Mouse (Mus musculus): ENCODE data around the gene Rnf220.

Rnf220 gene

DNA sequence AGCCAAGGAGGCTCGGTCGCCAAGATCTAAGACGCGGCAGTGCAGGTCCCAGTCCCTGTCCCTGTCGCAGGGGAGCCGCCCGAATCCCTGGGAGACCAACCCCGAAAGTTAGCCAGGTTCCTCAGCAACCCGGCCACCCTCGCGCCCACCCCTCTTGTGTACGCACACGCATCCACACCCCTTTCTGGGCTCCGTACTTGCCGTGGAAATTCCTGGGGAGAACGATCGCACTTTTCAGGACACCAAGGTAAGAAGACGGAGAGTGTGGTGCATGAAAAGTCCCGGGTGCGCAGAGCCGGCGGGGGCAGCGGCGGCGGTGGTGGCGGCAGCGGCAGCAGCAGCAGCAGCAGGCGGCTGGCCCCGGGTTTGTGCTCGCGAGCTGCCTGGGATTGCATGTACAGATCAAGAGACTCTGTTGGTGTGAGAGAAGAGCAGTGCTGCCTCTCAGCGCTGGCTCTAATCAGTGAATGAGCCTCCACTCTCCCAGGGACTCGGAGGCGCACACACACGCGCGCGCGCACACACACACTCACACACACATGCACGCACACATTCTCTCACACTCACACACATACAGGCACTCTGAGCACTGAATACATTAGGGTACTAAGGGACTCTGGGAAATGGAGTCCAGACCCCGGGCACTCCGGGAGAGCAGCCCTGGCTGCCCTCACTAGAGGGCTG, at the start of gene Rnf220:
Gene Rnf220 (minus strand): TSS at position 571 of the 684 bp plus-strand sequence.
- DNase-seq (ENCODE audit: low read depth, low spot score) = peak; percentile 28

DNA sequence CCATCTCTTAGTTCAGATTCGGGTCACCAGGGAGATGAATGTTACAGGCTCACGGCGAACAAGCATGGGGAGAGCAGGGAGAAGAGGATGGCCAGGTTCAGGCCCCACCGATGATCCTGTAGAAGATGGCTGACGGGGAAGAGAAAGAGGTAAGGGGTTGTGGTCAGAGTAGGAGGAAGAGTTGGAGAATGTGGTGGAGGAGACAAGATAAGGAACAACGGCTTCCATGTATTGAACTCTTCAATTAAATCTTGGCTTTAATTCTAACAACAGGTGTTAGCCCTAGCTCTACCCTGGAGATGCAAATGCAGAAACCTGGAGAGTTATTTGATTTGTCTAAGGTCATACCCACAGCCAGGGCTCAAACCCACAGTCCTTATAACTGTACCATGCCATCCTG, 49.8 kb upstream of the Rnf220 start:
- DNase-seq (ENCODE audit: low read depth, low spot score) = no peak

DNA sequence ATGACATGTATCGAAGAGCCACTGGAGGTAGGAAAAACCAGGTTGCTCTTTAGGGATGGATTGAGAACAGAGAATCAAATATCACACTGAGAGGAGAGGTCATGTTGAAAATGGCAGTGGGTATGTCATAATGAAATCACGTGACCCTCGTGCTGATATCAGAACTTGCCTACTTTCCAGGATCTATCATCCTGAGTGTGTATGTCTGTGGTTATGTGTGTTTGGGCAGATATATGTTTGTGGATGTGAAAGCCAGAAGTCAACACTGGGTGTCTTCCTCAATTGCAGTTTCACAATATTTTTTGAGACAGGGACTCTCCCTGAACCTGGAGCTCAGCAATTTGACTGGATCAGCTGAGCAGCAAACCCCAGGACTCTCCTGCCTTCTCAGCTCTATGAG, 48.6 kb upstream of the Rnf220 start:
- no peak for DNase-seq (ENCODE audit: low read depth, low spot score)

DNA sequence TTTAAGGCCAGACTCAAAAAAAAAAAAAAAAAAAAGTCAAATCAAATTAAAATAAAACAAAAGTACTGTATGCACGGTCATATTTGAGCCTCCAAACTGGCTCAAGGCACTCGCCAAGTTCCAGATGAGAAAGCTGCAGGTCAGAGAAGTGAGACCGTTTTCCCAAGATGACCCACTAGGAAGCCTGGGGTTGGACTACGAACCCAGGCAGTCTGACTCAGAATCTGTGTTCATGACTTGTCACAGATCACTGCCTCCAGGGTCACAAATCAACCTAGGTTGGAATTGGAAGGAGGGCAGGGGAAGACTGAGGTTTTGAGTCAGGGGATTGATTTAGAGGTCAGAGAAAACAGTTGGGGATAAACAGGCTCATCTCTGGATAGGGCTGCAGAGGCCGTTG, 43.7 kb upstream of the Rnf220 start:
- DNase-seq (ENCODE audit: low read depth, low spot score) = no peak

DNA sequence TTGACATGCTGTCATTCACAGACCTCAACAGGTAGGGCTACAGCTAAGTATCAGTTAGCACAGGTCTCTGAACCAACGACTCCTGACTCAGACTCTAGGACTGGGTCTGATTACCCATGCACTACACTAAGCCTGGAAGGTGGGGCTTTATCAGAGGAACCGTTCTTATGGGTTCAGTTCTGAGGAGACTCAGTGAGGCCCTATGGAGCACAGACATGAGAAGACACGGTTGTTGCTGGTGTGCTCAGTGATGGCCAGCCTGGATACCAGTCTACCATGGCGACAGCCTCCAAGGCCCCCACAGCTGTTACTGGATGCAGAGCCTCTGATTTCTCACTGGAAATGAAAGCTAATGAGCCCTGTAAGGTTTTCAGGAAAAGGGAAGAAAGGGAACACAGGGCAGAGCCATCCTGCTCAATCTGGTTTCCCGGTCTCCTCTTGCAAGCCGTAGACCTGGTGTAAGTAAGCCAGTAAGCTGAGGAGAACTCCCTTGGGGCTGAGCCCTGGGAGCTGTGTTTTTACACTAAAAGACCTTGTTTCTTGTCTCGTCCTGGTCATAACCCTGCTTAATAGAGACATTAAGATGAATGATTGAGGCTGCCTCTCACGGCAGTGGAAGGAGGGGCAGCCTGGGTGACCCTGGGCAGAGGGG, 42.6 kb upstream of the Rnf220 start:
- DNase-seq (ENCODE audit: low read depth, low spot score) = no peak

DNA sequence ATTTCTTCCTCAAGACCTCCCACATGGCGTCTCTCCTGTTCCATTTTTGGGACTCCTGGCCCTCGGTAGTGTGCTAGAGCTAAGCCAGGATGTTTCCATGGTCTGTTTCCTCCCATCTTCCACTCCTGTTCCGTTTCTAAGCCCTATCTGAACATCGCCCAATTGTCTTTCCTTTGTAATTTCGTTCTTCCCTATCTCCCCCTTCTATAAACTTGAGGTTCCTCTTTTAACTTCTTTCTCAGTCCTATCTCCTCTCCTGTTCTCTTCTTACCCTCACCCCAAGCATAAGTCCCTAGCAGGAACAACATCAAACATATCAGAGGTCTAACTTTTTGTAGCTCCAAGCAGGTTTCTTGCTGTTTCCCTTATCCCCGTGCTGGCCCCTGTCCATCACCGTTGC, 40.1 kb upstream of the Rnf220 start:
- no peak for DNase-seq (ENCODE audit: low read depth, low spot score)

DNA sequence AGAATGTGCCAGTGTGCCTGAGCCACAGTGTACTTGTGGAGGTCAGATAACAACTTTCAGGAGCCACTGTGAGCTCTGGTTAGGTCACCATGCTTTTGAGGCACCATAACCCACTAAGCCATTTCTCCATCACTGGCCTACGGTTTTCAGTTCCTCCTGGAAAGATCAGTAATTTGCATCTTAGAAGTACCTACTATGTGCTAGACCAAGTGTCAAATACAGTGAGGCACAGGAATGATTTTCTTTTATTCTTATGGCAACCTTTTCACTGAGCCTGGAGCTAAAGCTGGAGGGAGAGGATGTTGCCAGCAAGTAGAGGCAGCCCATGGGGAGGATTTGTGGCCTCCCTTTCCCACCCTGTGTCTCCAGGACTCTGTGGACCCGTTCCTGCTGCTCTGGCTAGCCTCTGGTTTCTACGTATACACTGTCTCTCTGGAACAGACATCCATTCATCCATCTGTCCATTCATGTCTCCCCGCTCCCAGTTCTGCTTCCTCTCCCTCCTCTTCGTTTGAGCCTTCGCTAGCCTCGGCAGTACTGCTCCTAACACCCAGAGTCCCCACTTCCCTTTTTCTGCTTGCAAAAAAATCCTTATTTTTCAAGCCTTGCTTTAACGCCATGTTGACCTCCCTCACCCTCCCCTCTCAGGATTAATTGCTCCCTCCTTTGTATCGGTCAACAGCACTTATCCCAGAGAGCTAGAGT, 38.8 kb upstream of the Rnf220 start:
- no peak for DNase-seq (ENCODE audit: low read depth, low spot score)

DNA sequence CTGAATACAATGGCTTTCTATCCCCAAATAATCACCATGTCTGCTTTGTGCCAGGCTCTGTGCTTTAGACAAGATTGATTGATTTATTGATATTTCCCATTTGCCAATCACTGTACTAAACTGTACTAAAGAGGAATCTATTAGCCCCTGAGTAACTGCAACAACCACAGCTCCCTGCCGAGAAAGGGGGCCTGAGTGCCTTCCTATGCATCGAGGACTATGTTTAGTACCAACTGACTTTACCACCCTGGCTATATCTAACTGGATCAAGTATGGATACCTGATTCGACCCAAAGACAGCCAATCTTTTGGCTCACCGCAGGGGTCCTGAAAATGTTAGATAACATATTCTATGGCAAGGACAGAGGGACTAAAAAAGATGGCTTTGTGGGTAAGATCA, 33.0 kb upstream of the Rnf220 start:
- DNase-seq (ENCODE audit: low read depth, low spot score) = no peak

DNA sequence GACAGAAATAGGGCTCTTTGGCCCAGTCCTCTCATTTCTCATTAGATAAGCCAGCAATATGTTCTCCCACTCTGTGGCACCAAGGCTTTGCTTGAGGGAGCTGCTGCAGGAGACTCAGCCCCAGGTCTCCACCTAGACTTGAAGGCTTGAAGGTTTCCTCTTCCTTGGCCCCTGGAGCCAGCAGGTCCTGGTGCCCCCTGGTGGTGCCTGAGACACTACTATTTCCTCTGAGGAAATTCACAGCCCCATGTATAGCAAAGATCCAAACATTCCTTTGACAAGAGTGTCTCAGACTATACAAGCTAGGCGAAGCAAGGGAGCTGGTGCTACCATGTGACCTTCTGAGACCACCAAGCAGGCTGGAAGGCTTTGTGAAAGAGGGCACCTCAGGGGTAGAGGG, 31.1 kb upstream of the Rnf220 start:
- DNase-seq (ENCODE audit: low read depth, low spot score) = peak; percentile 60

DNA sequence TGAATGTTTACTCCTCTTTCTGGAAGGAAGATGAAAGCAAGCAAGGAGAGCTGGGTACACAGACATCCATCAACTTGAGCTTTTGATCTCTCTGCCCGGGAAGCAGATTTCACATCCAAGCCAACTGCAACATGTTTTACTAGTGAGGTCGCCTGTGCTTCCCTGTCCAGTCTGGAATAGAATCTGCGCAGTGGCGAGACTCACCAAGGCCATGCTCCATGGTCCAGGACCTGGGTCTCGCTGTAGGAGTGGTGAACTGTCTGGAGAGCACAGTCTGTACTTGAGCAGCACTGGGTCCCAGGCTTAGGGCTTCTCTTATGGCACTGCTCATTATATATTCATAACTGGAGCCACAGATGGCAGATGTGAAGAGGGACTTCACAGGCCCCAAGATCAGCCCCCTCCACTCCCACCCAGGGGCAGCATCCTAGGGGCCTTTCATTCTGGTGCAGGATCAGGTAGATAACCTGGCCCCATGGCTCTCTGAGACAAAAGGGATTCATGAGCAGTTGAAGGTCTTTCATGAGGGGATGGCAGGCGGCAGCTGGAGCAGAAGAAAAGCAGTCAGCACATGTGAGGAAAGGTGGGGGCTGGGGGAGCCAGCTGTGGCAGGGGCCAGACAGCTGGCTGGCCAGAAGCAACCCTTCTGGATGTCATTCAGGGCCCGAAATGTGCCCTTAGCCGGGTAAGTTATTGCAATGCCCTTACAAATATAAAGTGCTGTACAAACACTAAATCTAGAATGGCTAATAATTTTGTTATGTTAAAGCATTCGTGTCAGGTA, 30.5 kb upstream of the Rnf220 start:
- no peak for DNase-seq (ENCODE audit: low read depth, low spot score)

DNA sequence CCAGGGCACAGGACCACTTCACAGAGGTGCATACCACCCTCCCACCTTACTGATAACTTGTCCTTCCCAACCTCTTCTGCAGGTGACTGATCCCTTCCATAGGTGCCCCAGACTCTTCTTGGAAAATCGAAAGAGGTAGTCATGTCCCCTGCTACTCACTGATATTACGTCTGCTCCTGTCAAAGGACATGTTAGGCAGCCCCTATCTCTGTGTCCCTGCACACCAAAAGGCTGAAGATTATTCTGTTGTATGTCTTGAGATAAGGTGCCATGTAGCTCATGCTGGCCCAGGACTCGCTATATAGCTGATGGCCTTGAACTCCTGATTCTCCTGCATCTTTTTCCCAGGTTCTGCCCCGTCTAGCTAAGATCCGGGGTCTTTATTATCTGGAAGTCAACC, 29.1 kb upstream of the Rnf220 start:
- no peak for DNase-seq (ENCODE audit: low read depth, low spot score)

DNA sequence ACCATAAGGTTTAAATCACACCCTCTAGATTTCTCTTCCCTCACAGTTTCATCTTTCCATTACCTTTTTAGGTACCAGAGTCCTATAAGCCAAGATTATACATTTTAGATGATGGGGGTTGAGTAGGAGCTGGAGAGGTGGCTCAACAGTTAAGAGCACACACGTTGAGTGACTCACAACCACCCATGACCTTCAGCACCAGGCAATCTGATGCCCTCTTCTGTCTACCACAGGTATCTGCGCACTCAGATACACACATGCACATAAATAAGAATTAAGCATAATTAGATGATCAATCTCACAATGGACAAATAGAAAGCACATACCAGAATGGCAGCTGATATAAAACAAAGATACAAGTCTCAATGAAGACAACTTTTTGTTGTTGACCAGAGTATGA, 24.5 kb upstream of the Rnf220 start:
- DNase-seq (ENCODE audit: low read depth, low spot score) = no peak

DNA sequence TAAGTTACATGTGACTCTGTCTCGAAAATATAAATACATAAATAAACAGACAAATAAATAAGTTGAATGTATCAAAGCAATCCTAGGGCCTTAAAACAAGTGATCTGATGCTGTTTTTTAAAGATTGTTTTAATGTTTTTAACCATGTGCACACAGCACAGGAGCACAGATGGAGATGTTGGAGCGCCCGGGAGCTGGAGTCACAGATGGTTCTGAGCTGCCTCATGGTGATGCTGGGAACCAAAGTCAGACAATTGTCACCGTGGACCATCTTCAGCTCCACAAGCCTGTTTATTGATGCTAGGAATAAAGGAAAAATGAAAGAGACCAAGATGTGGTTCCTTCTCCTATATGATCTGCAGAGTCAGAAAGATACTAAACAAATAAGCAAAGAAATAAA, 21.4 kb upstream of the Rnf220 start:
- DNase-seq (ENCODE audit: low read depth, low spot score) = no peak

DNA sequence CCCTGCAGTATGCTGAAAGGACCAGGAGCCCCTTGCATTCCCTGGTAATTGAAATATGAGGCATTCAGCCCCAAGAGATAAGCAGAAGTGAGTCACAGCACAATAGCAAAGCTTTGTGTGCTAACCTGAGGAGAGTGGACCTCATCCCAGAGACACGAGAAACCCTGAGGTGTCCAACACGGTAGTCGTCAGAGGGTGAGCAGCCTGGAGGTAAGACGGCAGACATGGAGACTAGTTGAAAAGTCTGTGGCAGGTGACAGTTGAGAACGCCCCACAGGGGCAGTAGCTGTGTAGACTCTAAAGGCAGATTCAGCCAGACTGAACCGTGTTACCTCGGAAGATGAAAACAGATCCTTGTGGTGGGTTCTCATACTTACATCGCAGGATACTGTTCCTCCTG, 2.2 kb upstream of the Rnf220 start:
- DNase-seq (ENCODE audit: low read depth, low spot score) = no peak

DNA sequence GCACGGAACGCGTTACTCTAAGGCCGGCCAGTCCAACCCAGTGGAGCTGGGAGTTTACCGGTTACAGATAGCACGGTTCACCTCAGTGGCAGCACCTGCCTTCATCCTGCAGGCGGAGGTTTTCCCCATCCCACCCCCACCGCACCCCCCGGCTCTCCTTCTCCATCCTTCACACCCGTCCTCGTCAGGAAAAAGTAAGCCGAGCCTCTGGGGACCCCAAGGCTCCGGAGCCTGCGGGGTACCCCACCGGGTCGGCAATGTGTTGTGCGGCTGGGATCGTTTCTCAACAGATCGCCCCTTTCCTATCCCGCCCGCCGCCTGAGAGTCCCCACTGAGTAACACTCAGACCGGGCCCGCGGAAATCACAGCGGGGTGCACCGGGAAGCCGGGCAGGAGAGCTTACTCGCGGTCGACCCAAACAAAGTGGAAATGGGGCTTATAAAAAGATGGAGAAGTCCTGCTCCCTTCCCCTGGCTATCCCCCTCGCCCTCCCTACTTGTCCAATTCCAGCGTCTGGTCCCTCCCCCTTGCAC, 917 bp downstream of the Rnf220 start:
- DNase-seq (ENCODE audit: low read depth, low spot score) = no peak

DNA sequence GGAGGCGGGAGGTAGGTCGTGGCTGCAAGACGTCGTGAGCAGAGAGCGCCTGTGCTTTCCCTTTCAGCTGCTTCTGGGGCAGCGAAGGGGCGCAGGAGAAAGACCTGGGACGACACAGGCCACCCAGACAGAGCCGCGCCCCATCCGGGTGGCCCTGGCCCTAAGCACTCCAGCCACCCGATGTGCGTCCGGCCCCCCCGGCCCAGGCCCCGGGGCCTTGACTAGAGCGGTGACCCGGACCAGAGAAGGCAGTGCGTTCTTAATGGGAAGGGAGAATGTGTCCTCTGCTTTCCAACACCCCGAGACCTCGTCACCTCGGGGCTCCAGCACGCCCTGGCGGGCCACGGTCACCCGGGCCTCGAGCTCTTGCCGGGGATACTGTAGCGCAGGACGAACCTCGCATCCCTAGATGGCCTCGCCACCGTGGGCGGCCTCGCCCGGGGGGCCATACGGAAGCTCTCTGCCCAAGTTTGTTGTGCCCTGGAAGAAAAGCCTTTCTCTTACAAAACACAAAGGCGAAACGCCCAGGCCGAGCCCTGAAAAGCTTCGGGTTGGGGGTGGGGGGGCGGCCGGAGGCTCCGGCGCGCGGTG, 1.8 kb downstream of the Rnf220 start:
- peak; percentile 42 for DNase-seq (ENCODE audit: low read depth, low spot score)

DNA sequence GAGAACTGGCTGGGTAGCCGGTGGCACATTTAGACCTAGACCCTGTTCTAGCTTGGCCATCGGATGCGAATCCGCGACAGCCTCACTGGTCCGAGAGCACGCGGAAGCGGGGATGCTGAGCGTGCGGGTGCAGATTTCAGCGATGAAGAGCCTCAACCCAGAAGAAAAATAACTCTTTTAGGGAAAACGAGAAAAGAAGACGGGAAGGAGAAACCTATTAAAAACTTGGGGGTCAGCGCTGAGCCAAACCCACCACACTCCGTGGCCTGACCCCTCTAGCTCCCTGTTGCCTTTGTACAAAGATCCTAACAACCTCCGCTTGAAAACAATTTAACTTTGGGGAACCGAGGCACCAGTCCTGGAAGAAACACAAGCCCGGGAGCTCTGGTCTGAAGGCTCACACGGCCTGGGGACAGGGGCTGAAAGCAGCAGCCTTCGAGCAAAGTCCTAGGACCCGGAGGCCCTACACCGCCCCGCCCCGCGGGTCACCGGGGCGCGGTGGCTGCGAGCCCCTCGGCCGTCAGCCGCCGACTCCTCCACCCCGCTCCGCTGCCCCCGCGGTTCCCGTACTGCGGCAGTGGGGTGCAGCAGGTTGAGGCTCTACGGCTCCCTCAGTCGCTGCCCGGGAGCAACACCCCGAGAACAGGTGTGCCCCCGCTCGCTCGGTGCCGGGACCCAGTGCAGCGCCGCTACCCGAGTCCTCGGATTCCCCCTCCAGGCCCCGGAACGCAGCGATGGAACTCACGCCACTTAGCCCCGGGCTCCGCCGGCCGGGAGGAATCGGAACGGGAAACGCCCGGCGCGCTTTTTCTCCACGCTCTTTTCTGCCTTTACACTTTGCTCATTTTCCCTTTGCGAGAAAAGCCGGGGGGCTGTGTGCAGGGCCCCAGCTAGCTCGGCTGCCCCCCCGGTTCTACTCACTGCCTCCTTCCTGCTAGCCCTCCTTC, 2.7 kb downstream of the Rnf220 start:
- peak; percentile 27 for DNase-seq (ENCODE audit: low read depth, low spot score)

DNA sequence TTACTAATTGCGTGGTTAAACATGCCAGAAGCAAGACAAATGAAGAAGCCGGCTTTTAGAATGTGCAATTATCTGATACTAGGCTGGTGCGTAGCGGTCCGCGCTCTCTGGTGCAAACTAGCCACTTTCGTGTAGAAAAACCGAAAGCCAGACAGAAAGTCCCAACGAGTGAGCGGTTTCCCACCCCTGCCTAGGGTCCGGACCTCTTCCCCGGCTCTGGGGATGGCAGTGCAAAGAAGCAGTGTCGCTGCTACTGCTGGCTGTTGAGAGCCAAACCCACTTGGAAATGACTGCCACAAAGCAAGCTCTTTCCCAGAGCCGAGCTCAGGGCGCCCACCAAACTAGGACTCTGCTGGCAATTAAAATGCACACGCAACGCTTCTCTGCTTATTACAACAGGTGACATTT, 3.7 kb downstream of the Rnf220 start:
- peak; percentile 18 for DNase-seq (ENCODE audit: low read depth, low spot score)

DNA sequence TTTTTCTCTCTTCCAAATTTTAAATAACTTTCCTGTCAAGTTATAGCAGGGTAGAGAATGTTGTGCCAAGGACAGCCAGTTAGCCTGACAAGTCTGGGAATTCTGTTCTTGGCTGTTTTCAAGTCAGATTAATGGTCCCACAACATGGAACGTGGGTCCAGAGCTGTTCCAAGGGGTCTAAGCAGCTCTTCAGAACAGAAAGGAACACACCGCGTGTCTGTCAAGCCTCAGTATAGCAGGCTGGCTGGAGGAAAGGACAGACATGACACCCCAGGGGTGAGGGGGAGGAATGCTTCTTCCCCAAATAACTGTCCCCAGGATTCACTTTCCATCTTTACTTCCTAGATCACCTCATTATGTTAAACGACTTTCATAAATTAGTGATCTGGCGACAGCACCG, 5.0 kb downstream of the Rnf220 start:
- no peak for DNase-seq (ENCODE audit: low read depth, low spot score)

DNA sequence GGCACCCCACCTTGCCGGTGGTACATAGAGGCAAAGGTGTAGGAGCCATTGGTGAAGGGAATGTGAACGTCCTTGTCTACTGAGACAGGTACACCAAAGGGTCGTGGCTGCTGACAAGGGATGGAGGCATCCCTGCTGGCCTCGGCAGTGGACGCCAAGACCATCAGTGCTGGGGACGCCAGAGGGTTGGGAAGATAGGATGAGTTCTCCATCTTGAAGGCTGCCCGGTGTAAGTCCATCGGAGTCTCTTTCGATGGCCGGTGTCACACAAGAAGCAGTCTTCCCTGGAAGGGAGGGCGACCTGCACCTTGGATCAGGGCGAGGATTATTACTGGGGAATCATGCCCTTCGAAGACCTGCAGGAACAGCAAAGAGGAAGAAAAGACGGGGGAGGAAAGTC, 6.9 kb downstream of the Rnf220 start:
- no peak for DNase-seq (ENCODE audit: low read depth, low spot score)
